Mouse (Mus musculus) midbrain, postnatal 0 days (tissue): ENCODE data around the gene Foxn3. TPM values are rescaled to one million over a fixed set of nuclear protein-coding genes. Genes with fewer than 3 reads are reported as not detected.

Source experiments
- ATAC-seq: fragments of 200-750 bp; cut with Nextera tagmentation; 2 replicates; pipeline ENCODE4 v1.8.0; 2017; ENCODE audit warnings: moderate number of reproducible peaks, mild to moderate bottlenecking, moderate TSS enrichment, moderate library complexity; ENCODE audit not compliant: low FRiP score
- DNase-seq: peaks from one replicate; pipeline ENCODE4 v3.0.0-alpha.2; 2015; ENCODE audit warnings: low spot score
- H3K27ac ChIP-seq: fragments of 300-500 bp; sonication (generic); 2 replicates; pipeline ENCODE4 v1.5.1; 2014; ENCODE audit warnings: low read depth, mild to moderate bottlenecking, low read length, mixed read lengths
- H3K27me3 ChIP-seq: fragments of 300-500 bp; sonication (generic); 2 replicates; pipeline ENCODE4 v1.6.1; 2014; ENCODE audit warnings: low read length, control low read depth, mixed read lengths; ENCODE audit not compliant: insufficient read depth
- H3K36me3 ChIP-seq: fragments of 300-500 bp; sonication (generic); 2 replicates; pipeline ENCODE4 v1.6.1; 2014; ENCODE audit warnings: low read length, control low read depth, mixed read lengths; ENCODE audit not compliant: insufficient read depth
- H3K4me1 ChIP-seq: fragments of 300-500 bp; sonication (generic); 2 replicates; pipeline ENCODE4 v1.6.1; 2014; ENCODE audit warnings: mild to moderate bottlenecking, control low read depth, antibody characterized with exemption, low read length, mixed read lengths; ENCODE audit not compliant: insufficient read depth
- H3K4me2 ChIP-seq: fragments of 300-500 bp; sonication (generic); 2 replicates; pipeline ENCODE4 v1.6.1; 2014; ENCODE audit warnings: low read depth, mild to moderate bottlenecking, low read length, mixed read lengths; ENCODE audit not compliant: poor library complexity, severe bottlenecking
- H3K4me3 ChIP-seq: fragments of 300-500 bp; sonication (generic); 2 replicates; pipeline ENCODE4 v1.5.1; 2014; ENCODE audit warnings: low read depth, mild to moderate bottlenecking, low read length, moderate library complexity
- H3K9ac ChIP-seq: fragments of 300-500 bp; sonication (generic); replicated peaks from 2 replicates; pipeline ENCODE4 v1.6.1; 2014; ENCODE audit warnings: mild to moderate bottlenecking, low read length, moderate library complexity, mixed read lengths; ENCODE audit not compliant: poor library complexity, severe bottlenecking
- H3K9me3 ChIP-seq: fragments of 300-500 bp; sonication (generic); 2 replicates; pipeline ENCODE4 v1.6.1; 2016; ENCODE audit warnings: low read length, control low read depth
- CTCF ChIP-seq: IDR thresholded peaks from 2 replicates; pipeline ENCODE4 v1.5.1; 2016; ENCODE audit warnings: antibody characterized with exemption, mild to moderate bottlenecking
- WGBS: fragments of 180-500 bp; shearing (Covaris S2); extraction: QIAGEN DNeasy Blood & Tissue Kit; methylation state at CpG from one replicate; pipeline ENCODE4 v1.1.7; 2014; 5-methylcytosine and 5-hydroxymethylcytosine counted together
- polyA plus RNA-seq: library from polyadenylated mRNA; unstranded; fragments of >200 nt; fragmentation: Nextera tagmentation; extraction: Ambion mirVana; gene quantifications from 2 replicates; pipeline ENCODE4 v1.2.1, GENCODE M21; 2015
- total RNA-seq: library from RNA; depleted of rRNA; stranded (reverse); fragments of >200 nt; gene quantifications from 2 replicates; pipeline ENCODE4 v1.2.3, GENCODE M21; 2014

The Foxn3 gene
- total and polyA plus RNA-seq, 2 experiments from 2014 or later: 38.9 to 72.7 TPM

GRCm38 (mm10) chr12:99262066-99262599 is 301.2 kb downstream of the Foxn3 start:
- no peaks in the 10 kb centered on the region for H3K36me3 ChIP-seq
- no peak for DNase-seq
- ATAC-seq: no peak
- H3K9ac ChIP-seq: no peak overlapping the region
- H3K27ac ChIP-seq: no peak overlapping the region
- peaks cover 7% of the 10 kb centered on the region; the same call in 1 of the 2 replicates for H3K4me1 ChIP-seq
- WGBS: 84% methylated on average over 11 of the region's 11 CpGs
- TF ChIP-seq CTCF: no peak
- no peak overlapping the region for H3K4me2 ChIP-seq
- H3K27me3 ChIP-seq: no peaks in the 10 kb centered on the region
- H3K4me3 ChIP-seq: no peak overlapping the region
- H3K9me3 ChIP-seq: no peaks in the 10 kb centered on the region

GRCm38 (mm10) chr12:99260171-99260570 is 303.2 kb downstream of the Foxn3 start:
- 75% methylated on average over 10 of the region's 10 CpGs for WGBS

GRCm38 (mm10) chr12:99257570-99257969 is 305.8 kb downstream of the Foxn3 start:
- DNase-seq (no peak), ATAC-seq (no peak)
- H3K4me2 ChIP-seq: no peak overlapping the region
- H3K4me1 ChIP-seq: peaks cover 10% of the 10 kb centered on the region; the same call in 1 of the 2 replicates
- H3K4me3 ChIP-seq: no peak overlapping the region
- 59% methylated on average over 5 of the region's 5 CpGs for WGBS
- H3K9me3 ChIP-seq: no peaks in the 10 kb centered on the region
- H3K36me3 ChIP-seq: no peaks in the 10 kb centered on the region
- no peak overlapping the region for H3K9ac ChIP-seq
- H3K27me3 ChIP-seq: no peaks in the 10 kb centered on the region
- no peak overlapping the region for H3K27ac ChIP-seq
- no peak for TF ChIP-seq CTCF

More at GRCm38 (mm10) chr12:99260171-99260570, 303.2 kb downstream of the Foxn3 start:
- Histone ChIP-seq H3K4me2 (no peak overlapping the region), H3K4me1 (peaks cover 10% of the 10 kb centered on the region; the same call in 1 of the 2 replicates), H3K27ac (no peak overlapping the region), H3K36me3 (no peaks in the 10 kb centered on the region), H3K4me3 (no peak overlapping the region), H3K27me3 (no peaks in the 10 kb centered on the region), H3K9me3 (no peaks in the 10 kb centered on the region), H3K9ac (no peak overlapping the region)
- ATAC-seq (no peak), DNase-seq (no peak)
- TF ChIP-seq CTCF: no peak

- Histone ChIP-seq H3K27ac (no peak overlapping the region), H3K9ac (no peak overlapping the region), H3K4me1 (peaks cover 10% of the 10 kb centered on the region; the same call in 1 of the 2 replicates), H3K9me3 (no peaks in the 10 kb centered on the region), H3K4me3 (no peak overlapping the region), H3K27me3 (no peaks in the 10 kb centered on the region), H3K36me3 (no peaks in the 10 kb centered on the region), H3K4me2 (no peak overlapping the region)
- 89% methylated on average over 8 of the region's 8 CpGs for WGBS
- TF ChIP-seq CTCF: no peak
- no peak for ATAC-seq
- DNase-seq: no peak
Observed at GRCm38 (mm10) chr12:99256997-99257396, 306.4 kb downstream of the Foxn3 start.

GRCm38 (mm10) chr12:99256463-99256862 is 306.9 kb downstream of the Foxn3 start:
- DNase-seq (no peak), ATAC-seq (no peak)
- H3K4me1 ChIP-seq: peaks cover 10% of the 10 kb centered on the region; the same call in 1 of the 2 replicates
- no peak overlapping the region for H3K27ac ChIP-seq
- H3K4me2 ChIP-seq: no peak overlapping the region
- no peak for TF ChIP-seq CTCF
- 87% methylated on average over 5 of the region's 5 CpGs for WGBS
- no peak overlapping the region for H3K4me3 ChIP-seq
- H3K9ac ChIP-seq: no peak overlapping the region
- H3K36me3 ChIP-seq: no peaks in the 10 kb centered on the region
- no peaks in the 10 kb centered on the region for H3K9me3 ChIP-seq
- H3K27me3 ChIP-seq: no peaks in the 10 kb centered on the region

- Histone ChIP-seq H3K4me1 (peaks cover 10% of the 10 kb centered on the region; the same call in 1 of the 2 replicates), H3K27ac (no peak overlapping the region), H3K9ac (no peak overlapping the region), H3K9me3 (no peaks in the 10 kb centered on the region), H3K4me3 (no peak overlapping the region), H3K36me3 (no peaks in the 10 kb centered on the region), H3K4me2 (no peak overlapping the region), H3K27me3 (no peaks in the 10 kb centered on the region)
- no peak for TF ChIP-seq CTCF
- 93% methylated on average over 8 of the region's 8 CpGs for WGBS
- DNase-seq (no peak), ATAC-seq (no peak)
Observed at GRCm38 (mm10) chr12:99254436-99254835, 308.9 kb downstream of the Foxn3 start.
